Mouse (Mus musculus) embryonic facial prominence, embryonic 14.5 days (tissue): Measurements from ENCODE around the gene Hoxa7. TPM values are rescaled to one million over a fixed set of nuclear protein-coding genes. Genes with fewer than 3 reads are reported as not detected.
A peak's percentile ranks its signal among the peaks of the same experiment; 100 is the strongest.

Experiments used
- ATAC-seq: fragments of 200-750 bp; cut with Nextera tagmentation; 2 replicates; pipeline ENCODE4 v1.8.0; 2017; ENCODE audit warnings: low read depth, moderate number of reproducible peaks, moderate TSS enrichment
- DNase-seq: peaks from one replicate; pipeline ENCODE4 v3.0.0-alpha.2; 2015; ENCODE audit warnings: low spot score
- H3K27ac ChIP-seq: fragments of 300-500 bp; sonication (generic); replicated peaks from 2 replicates; pipeline ENCODE4 v1.5.1; 2014; ENCODE audit warnings: low read depth, mild to moderate bottlenecking, low read length, moderate library complexity
- H3K27me3 ChIP-seq: fragments of 300-500 bp; sonication (generic); replicated peaks from 2 replicates; pipeline ENCODE4 v1.6.1; 2014; ENCODE audit warnings: low read length; ENCODE audit not compliant: control insufficient read depth, insufficient read depth
- H3K36me3 ChIP-seq: fragments of 300-500 bp; sonication (generic); 2 replicates; pipeline ENCODE4 v1.6.1; 2014; ENCODE audit warnings: low read length, mixed read lengths; ENCODE audit not compliant: control insufficient read depth, insufficient read depth
- H3K4me1 ChIP-seq: fragments of 300-500 bp; sonication (generic); 2 replicates; pipeline ENCODE4 v1.6.1; 2014; ENCODE audit warnings: antibody characterized with exemption, low read length; ENCODE audit not compliant: control insufficient read depth, insufficient read depth
- H3K4me2 ChIP-seq: fragments of 300-500 bp; sonication (generic); 2 replicates; pipeline ENCODE4 v1.6.1; 2014; ENCODE audit warnings: low read depth, mild to moderate bottlenecking, low read length, moderate library complexity, mixed read lengths
- H3K4me3 ChIP-seq: fragments of 300-500 bp; sonication (generic); 2 replicates; pipeline ENCODE4 v1.5.1; 2014; ENCODE audit warnings: low read depth, mild to moderate bottlenecking, low read length
- H3K9ac ChIP-seq: fragments of 300-500 bp; sonication (generic); 2 replicates; pipeline ENCODE4 v1.6.1; 2014; ENCODE audit warnings: low read depth, mild to moderate bottlenecking, low read length, moderate library complexity, mixed read lengths
- H3K9me3 ChIP-seq: fragments of 300-500 bp; sonication (generic); 2 replicates; pipeline ENCODE4 v1.6.1; 2016; ENCODE audit warnings: low read length; ENCODE audit not compliant: control insufficient read depth
- WGBS: fragments of 180-500 bp; shearing (Covaris S2); extraction: QIAGEN DNeasy Blood & Tissue Kit; methylation state at CpG from one replicate; pipeline ENCODE4 v1.1.7; 2014; 5-methylcytosine and 5-hydroxymethylcytosine counted together
- polyA plus RNA-seq: library from polyadenylated mRNA; unstranded; fragments of >200 nt; fragmentation: Nextera tagmentation; extraction: Ambion mirVana; gene quantifications from 2 replicates; pipeline ENCODE4 v1.2.1, GENCODE M21; 2014

The Hoxa7 gene
- polyA plus RNA-seq, 1 experiment from 2014 or later, result 0.21 TPM

DNA sequence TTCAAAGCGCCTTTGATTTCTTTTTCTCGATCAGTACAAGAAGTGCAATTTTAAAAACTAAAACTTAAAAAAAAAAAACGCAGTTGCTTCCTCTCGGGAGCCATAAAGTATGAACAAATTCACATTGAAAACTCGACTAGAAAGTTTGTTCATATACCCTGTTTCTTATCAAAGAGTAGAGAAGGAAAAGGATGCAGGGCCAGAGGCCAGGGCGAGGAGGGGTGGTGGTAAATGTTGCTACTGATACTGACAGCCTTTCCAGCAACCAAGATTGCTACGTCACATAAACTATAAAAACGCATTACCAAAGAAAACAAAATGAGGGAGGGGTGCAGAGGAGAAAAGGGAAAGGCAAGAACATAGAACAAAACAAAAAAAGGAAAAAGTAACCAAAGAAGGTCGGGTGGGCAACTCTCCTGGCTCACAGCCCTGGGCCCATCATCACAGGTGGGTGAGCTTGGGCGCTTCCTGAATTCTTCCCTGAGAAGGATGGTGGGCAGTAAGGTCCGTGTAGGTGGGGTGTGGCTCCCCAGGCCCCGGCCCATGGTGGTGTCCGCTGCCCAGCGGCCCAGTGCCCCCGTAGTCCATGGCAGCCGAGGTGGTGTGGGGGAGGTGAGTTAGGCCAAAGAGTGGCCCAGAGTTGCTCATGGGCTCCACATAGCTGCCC, 52.0 kb downstream of the Hoxa7 start:
- peaks cover 95% of the 10 kb centered on the region for H3K27me3 ChIP-seq
- H3K9me3 ChIP-seq, result no peaks in the 10 kb centered on the region
- ATAC-seq, result no peak
- peak overlapping the region; percentile 33; the same call in 1 of the 2 replicates for H3K27ac ChIP-seq
- 8% methylated on average over 11 of the region's 16 CpGs for WGBS
- H3K4me3 ChIP-seq, result peak overlapping the region; percentile 17; the same call in 1 of the 2 replicates
- H3K4me1 ChIP-seq, result no peaks in the 10 kb centered on the region
- DNase-seq, result no peak
- H3K9ac ChIP-seq, result peak overlapping the region; percentile 40; the same call in 1 of the 2 replicates
- H3K4me2 ChIP-seq, result peak overlapping the region; percentile 99; the same call in 1 of the 2 replicates
- H3K36me3 ChIP-seq, result no peaks in the 10 kb centered on the region

- Histone ChIP-seq H3K36me3 (no peaks in the 10 kb centered on the region), H3K27ac (peak overlapping the region; percentile 83; the same call in 1 of the 2 replicates), H3K4me1 (no peaks in the 10 kb centered on the region), H3K9me3 (no peaks in the 10 kb centered on the region), H3K27me3 (peaks cover 94% of the 10 kb centered on the region), H3K4me3 (peak overlapping the region; percentile 36; the same call in 1 of the 2 replicates), H3K4me2 (peak overlapping the region; percentile 99; the same call in 1 of the 2 replicates), H3K9ac (peak overlapping the region; percentile 57; the same call in 1 of the 2 replicates)
- ATAC-seq (no peak), DNase-seq (no peak)
- 2% methylated on average over 32 of the region's 42 CpGs for WGBS
These were observed 53.2 kb downstream of the Hoxa7 start for GRCm38 (mm10) chr6:52168191-52169055.

DNA sequence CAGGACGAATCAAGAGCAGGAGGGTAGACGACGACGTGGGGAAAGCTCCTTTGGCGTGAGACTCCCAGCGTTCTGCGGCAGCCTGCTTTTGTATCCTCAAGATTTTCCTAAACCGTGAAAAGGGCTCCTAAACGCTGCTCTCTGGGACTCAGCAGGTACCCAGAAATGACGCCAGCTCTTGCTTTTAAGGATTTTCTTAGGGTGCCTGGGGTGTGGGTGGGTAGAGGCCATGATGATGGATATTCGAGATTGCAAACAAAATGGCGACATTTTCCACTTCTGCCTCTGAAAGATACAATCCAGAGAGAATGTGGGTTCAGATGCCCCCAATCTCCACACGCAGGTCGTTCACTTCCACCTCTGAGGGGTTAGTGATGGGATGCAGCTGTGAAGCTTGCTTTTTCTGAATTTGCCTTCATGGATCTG, 53.9 kb downstream of the Hoxa7 start:
- DNase-seq (no peak), ATAC-seq (no peak)
- Histone ChIP-seq H3K4me2 (peak overlapping the region; percentile 99; the same call in 1 of the 2 replicates), H3K27me3 (peaks cover 94% of the 10 kb centered on the region), H3K4me3 (peak overlapping the region; percentile 36; the same call in 1 of the 2 replicates), H3K9ac (peak overlapping the region; percentile 57; the same call in 1 of the 2 replicates), H3K27ac (peak overlapping the region; percentile 83; the same call in 1 of the 2 replicates), H3K9me3 (no peaks in the 10 kb centered on the region), H3K4me1 (no peaks in the 10 kb centered on the region), H3K36me3 (no peaks in the 10 kb centered on the region)
- WGBS, result 8% methylated on average over 14 of the region's 14 CpGs

DNA sequence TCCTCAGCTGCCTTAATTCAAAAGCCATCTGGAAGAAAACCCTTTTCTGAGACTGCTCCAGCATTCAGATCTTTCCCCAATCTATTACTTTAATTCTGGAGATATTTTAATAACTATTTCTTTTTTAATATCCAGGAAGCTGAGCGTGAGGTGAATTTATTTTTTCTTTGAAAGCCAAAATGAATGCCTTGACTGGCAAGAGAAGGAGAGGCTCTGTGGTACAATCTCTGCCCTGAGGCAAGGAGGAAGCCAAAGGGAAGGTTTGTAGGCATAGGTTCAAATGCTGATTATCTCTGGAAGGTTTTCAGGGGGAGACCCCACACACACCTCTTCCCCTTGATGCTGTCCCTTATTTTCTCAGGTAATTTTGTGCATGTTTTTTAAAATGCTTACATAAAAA, 54.5 kb downstream of the Hoxa7 start:
- Histone ChIP-seq H3K4me3 (peak overlapping the region; percentile 36; the same call in 1 of the 2 replicates), H3K27ac (peak overlapping the region; percentile 83; the same call in 1 of the 2 replicates), H3K4me1 (no peaks in the 10 kb centered on the region), H3K27me3 (peaks cover 93% of the 10 kb centered on the region), H3K36me3 (no peaks in the 10 kb centered on the region), H3K4me2 (peak overlapping the region; percentile 99; the same call in 1 of the 2 replicates), H3K9me3 (no peaks in the 10 kb centered on the region), H3K9ac (peak overlapping the region; percentile 57; the same call in 1 of the 2 replicates)
- 10% methylated on average over 1 of the region's 1 CpGs for WGBS
- no peak for DNase-seq
- no peak for ATAC-seq

DNA sequence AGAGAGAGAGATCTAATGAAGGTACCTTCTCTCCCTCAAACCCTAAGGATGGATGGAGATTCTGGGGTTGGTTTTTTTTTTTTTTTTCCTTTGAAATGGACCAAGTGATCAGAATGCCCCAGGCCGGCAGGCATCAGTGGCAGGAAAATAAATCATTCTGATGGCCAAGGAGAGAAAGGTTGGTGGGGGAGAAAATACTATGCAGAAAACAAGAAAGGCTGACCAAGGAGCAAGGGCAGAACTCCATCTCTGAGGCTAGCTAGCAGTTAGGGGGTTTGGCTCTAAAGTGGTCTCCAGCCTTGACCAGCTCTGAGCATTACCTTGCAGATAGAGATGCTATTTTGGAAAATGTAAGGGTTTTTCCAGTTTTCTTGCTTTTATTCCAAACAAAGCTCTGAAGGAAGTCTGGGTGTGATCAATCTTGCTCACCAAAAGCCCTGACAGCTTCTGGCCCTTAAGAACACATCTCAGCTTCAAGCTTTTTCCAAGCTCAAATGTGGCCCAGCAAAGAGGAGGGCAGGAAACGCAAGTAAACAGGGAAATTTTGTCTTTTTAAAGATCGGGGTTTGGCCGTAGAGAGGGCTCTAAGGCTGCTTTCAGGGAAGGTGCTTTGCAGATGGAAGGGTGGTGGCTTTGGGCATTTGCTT, 55.1 kb downstream of the Hoxa7 start:
- no peak for ATAC-seq
- Histone ChIP-seq H3K27ac (peak overlapping the region; percentile 83; the same call in 1 of the 2 replicates), H3K4me2 (peak overlapping the region; percentile 99; the same call in 1 of the 2 replicates), H3K9me3 (no peaks in the 10 kb centered on the region), H3K9ac (peak overlapping the region; percentile 57; the same call in 1 of the 2 replicates), H3K4me3 (peak overlapping the region; percentile 36; the same call in 1 of the 2 replicates), H3K27me3 (peaks cover 93% of the 10 kb centered on the region), H3K36me3 (no peaks in the 10 kb centered on the region), H3K4me1 (no peaks in the 10 kb centered on the region)
- 5% methylated on average over 4 of the region's 4 CpGs for WGBS
- DNase-seq, result no peak

GRCm38 (mm10) chr6:52165441-52166370, 55.9 kb downstream of the Hoxa7 start:
- peaks cover 92% of the 10 kb centered on the region for H3K27me3 ChIP-seq
- H3K4me2 ChIP-seq, result peak overlapping the region; percentile 99; the same call in 1 of the 2 replicates
- DNase-seq, result no peak
- no peaks in the 10 kb centered on the region for H3K4me1 ChIP-seq
- no peak for ATAC-seq
- H3K36me3 ChIP-seq, result no peaks in the 10 kb centered on the region
- 2% methylated on average over 28 of the region's 28 CpGs for WGBS
- H3K9me3 ChIP-seq, result no peaks in the 10 kb centered on the region
- H3K4me3 ChIP-seq, result peak overlapping the region; percentile 36; the same call in 1 of the 2 replicates
- H3K9ac ChIP-seq, result peak overlapping the region; percentile 57
- peak overlapping the region; percentile 83; the same call in 1 of the 2 replicates for H3K27ac ChIP-seq

DNA sequence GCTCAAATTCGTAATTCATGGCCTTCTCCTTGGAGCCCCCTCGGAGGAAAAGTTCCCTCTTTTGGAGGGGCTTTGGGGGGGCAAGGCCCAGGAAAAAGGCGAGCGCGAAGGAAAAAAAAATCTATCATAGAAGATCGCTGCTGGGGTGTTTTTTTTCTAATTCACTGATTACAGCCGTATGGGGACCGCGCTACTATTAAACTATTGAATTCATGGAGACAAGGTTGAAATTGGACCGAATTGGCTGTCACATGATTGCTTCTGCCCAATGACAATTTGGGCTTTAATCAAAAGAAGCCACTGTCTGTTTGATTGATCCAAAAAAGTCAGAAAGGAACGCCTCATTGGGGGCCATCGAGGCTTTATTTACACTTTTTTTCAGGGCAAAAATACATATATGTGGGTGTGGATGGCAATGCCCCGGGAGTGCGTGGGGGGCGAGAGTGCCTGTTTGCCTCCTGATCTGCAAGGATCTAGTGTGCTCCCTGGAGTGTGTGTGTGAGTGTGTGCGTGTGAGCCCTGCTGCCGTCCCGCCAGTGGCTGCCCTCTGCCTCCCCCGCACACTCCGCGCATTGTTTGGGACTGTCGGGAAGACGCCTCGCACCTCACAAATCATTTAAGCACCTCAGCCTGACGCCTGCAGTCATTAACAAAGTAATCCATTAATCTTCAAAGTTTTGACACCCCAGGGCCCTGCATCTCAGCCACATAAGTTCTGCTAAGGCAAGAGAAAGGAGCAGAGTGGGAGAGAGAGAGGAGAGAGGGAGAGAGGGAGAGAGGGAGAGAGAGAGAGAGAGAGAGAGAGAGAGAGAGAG, 56.8 kb downstream of the Hoxa7 start, which contains the start of gene Hoxa2:
TSS of gene Hoxa2 (minus strand) at position 206 of the 815 bp plus-strand sequence.
- DNase-seq, result no peak
- H3K9ac ChIP-seq, result peak within 1 kb of the TSS; percentile 65

More for the DNA sequence above, 56.8 kb downstream of the Hoxa7 start, which contains the start of gene Hoxa2:
- Histone ChIP-seq H3K36me3 (no peaks in the 10 kb centered on the region), H3K9me3 (no peaks in the 10 kb centered on the region), H3K4me1 (no peaks in the 10 kb centered on the region), H3K27ac (peak within 1 kb of the TSS; percentile 83; the same call in 1 of the 2 replicates), H3K27me3 (peaks cover 92% of the 10 kb centered on the region), H3K4me3 (peak within 1 kb of the TSS; percentile 36), H3K4me2 (peak within 1 kb of the TSS; percentile 99; the same call in 1 of the 2 replicates)
- WGBS, result under 1% methylated on average over 25 of the region's 25 CpGs
- ATAC-seq, result no peak
